Mouse (Mus musculus): ENCODE measurements around the gene Hes7.

DNA sequence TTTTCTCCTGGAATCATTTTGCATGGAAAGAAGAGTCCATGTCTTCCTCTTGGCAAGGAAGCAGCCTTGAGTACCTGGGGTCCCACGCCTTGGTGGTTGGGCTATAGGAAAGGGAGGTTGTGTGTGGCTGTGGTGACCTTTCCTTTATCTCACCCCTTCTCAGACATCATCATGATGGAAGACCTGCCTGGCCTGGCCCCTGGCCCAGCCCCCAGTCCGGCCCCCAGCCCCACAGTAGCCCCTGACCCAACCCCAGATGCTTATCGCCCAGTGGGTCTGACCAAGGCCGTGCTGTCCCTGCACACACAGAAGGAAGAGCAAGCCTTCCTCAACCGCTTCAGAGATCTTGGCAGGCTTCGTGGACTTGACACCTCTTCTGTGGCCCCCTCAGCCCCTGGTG is 15.0 kb upstream of the Hes7 start:
- TF ChIP-seq ZNF384 (IDR thresholded peaks at IDR 0.05; ENCODE audit: low read depth, low read length) (no peak), ZMIZ1 (IDR thresholded peaks at IDR 0.05; ENCODE audit: low read depth, low read length) (no peak), POLR2A (IDR thresholded peaks at IDR 0.05; ENCODE audit: control insufficient read depth in 1 of 2, insufficient read depth in 1 of 2, low read depth in 1 of 2, low read length in 2 of 2, poor library complexity in 1 of 2) (no peak), RAD21 (IDR thresholded peaks at IDR 0.05; ENCODE audit: low read depth, low read length) (no peak), JUND (IDR thresholded peaks at IDR 0.05; ENCODE audit: low read depth, low read length) (no peak), UBTF (IDR thresholded peaks at IDR 0.05; ENCODE audit: borderline replicate concordance, insufficient read depth, low read depth, low read length) (no peak), CTCF (IDR thresholded peaks at IDR 0.05 in 2 of 3, conservative IDR thresholded peaks at IDR 0.05 in 1 of 3; ENCODE audit: control insufficient read depth in 1 of 3, insufficient read depth in 1 of 3, low read depth in 2 of 3, low read length in 3 of 3, poor library complexity in 1 of 3, severe bottlenecking in 1 of 3) (no peak)
